Mouse (Mus musculus) embryonic fibroblast, embryonic 13.5 days (primary cell): Measurements from ENCODE around the gene Slc1a4. TPM values are rescaled to one million over a fixed set of nuclear protein-coding genes. Genes with fewer than 3 reads are reported as not detected.
A peak's percentile ranks its signal among the peaks of the same experiment; 100 is the strongest.

Experiments
- H3K27ac ChIP-seq: 2 replicates; pipeline ENCODE4 v1.5.1; 2012; ENCODE audit warnings: low read length, control low read depth, inconsistent platforms; ENCODE audit not compliant: insufficient read depth
- H3K4me1 ChIP-seq: 2 replicates; pipeline ENCODE4 v1.6.1; 2011; ENCODE audit warnings: low read length; ENCODE audit not compliant: control insufficient read depth, insufficient read depth
- H3K4me3 ChIP-seq: 2 replicates; pipeline ENCODE4 v1.5.1; 2011; ENCODE audit warnings: mild to moderate bottlenecking, control low read depth, low read length; ENCODE audit not compliant: insufficient read depth
- CTCF ChIP-seq: IDR thresholded peaks from 2 replicates; pipeline ENCODE4 v1.5.1; 2011; ENCODE audit warnings: mild to moderate bottlenecking, control low read depth, low read length, moderate library complexity, borderline replicate concordance; ENCODE audit not compliant: insufficient read depth
- POLR2A ChIP-seq: IDR thresholded peaks from 2 replicates; pipeline ENCODE4 v1.6.1; 2011; ENCODE audit warnings: low read depth, mild to moderate bottlenecking, control low read depth, low read length, moderate library complexity
- polyA plus RNA-seq: library from polyadenylated mRNA; stranded (reverse); fragments of >200 nt; gene quantifications from 2 replicates; pipeline ENCODE4 v1.2.4, GENCODE M21; 2011; ENCODE audit warnings: low read depth; ENCODE audit not compliant: missing spikeins, insufficient read length

The Slc1a4 gene
- polyA plus RNA-seq, 1 experiment = 61.5 TPM

DNA sequence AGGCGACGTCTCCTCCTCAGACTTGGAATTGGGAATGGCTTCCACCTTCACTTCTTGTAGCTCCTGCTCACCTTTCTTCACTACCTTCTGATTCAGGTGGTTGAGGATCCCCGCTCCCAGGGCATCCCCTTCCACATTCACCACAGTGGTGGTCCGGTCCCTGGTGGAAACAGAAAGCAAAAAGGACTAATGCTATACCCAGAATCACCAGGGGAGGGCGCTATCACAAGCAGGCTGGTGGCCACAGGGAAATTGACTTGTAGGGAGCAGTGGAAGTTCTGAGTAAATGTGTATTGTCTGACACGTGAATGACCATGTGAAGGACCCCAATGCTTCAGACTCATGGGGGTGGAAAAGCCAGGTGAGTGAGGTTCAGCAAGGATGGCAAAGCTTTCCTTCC is 28.2 kb downstream of the Slc1a4 start:
- H3K4me3 ChIP-seq = no peak overlapping the region
- H3K27ac ChIP-seq = no peak overlapping the region
- no peak for TF ChIP-seq POLR2A
- peak; percentile 33; the same call in 1 of the 2 replicates for TF ChIP-seq CTCF
- H3K4me1 ChIP-seq = no peaks in the 10 kb centered on the region

DNA sequence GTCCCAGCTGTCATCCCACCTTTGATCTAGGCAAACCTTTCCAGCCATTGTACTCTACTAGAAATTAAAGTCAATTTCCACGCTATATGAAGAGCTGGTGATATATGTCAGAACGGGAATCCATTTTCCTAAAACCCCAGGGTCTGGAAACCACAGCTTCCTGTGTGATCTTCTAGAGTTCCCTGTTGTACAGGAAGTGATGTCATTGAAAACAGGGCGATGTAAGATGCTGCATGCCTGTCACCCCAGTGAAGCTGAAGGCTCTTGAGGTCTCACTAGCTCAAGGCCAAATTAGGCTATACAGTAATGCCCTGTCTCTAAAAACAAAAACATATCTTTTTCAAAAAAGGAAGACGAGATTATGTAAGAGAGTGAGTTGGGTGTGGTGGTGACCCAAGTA is 31.2 kb downstream of the Slc1a4 start:
- H3K4me3 ChIP-seq = no peak overlapping the region
- no peak overlapping the region for H3K27ac ChIP-seq
- no peak for TF ChIP-seq CTCF
- no peak for TF ChIP-seq POLR2A
- no peaks in the 10 kb centered on the region for H3K4me1 ChIP-seq

DNA sequence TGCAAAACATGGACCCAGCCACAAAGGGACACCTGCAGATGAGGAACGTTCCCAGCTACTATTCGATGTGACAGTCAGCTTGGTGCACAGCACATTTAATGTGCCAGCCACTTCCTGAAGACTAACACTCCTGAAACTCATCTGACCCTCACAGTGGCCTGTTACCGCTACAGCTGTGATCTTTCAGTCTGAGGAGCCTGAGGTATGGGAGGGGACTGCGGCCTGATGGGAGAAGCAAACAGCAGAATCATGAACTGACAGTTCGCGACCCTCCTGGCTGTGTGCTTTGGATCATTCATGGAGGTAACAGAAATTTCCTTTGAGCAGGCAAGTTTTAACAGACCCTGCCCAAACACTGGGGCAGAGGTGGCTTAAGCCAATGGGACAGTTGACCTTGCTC is 31.7 kb downstream of the Slc1a4 start:
- Histone ChIP-seq H3K4me3 (no peak overlapping the region), H3K27ac (no peak overlapping the region), H3K4me1 (no peaks in the 10 kb centered on the region)
- TF ChIP-seq CTCF = no peak
- TF ChIP-seq POLR2A = no peak

DNA sequence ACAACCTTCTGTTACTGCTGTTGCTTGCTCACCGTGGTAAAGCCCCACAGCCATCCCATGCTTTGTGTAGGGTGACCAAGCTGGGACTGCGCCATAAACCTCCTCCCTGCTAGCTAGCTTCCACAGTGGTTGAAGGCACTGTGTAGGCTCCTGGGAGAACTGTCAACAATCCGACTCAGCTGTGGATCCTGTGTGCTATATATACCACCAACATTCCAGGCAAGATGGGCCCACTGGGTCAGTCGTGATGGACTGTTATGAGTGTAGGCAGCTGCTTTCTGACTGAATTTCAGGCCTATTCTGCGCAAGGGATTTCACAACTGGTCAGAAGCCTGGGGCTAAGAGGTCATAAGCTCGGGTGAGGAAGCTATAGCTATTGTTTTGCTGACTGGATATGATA is 32.6 kb downstream of the Slc1a4 start:
- no peaks in the 10 kb centered on the region for H3K4me1 ChIP-seq
- TF ChIP-seq CTCF (no peak), POLR2A (no peak)
- H3K4me3 ChIP-seq = no peak overlapping the region
- H3K27ac ChIP-seq = no peak overlapping the region

DNA sequence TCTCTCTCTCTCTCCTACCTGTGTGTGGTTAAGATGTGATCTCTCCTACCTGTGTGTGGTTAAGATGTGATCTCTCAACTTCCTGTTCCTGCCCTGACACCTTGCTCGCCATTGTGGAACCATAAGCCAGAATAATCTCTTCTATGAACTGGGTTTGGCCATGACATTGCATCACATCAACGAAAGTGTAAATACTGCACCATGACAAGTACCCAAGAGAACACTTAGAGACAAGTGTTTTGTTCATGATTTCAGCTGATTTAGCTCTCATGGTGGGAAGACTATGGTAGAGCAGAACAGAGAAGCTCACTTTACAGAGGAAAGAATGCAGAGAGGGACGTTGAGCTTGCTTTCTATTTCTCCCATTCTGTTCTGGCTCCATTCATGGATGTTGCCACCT is 48.0 kb downstream of the Slc1a4 start:
- no peak overlapping the region for H3K4me3 ChIP-seq

DNA sequence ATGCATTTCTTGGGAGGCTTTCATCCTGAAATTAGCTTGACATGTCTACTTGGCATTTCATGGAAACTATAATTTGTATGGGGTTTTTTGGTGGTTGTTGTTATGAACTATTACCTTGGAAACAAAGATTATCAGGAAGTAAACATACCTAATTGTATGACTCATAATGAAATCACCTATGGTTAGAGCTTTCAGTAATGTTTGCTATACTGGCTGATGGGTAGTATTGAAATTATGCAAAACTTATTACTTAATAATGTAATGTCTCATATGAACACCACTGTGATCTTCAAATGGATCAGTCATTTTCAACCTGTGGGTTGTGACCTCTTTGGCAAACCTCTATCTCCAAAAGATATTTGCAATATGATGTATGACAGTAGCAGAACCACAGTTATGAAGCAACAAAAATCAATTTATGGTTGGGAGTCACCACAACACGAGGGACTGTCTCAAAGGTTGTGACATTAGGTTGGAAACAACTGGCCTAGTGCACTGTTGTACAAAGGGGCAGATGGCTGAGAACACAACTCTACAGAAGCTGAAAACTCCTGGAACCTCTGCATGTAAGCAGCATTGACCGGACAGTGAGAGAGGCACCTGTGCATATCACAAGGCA is 49.8 kb downstream of the Slc1a4 start:
- TF ChIP-seq POLR2A = no peak
- TF ChIP-seq CTCF = no peak
- H3K27ac ChIP-seq = no peak overlapping the region
- no peak overlapping the region for H3K4me3 ChIP-seq
- no peaks in the 10 kb centered on the region for H3K4me1 ChIP-seq

More for the DNA sequence above, 48.0 kb downstream of the Slc1a4 start:
- Histone ChIP-seq H3K27ac (no peak overlapping the region), H3K4me1 (no peaks in the 10 kb centered on the region)
- TF ChIP-seq CTCF (no peak), POLR2A (no peak)

DNA sequence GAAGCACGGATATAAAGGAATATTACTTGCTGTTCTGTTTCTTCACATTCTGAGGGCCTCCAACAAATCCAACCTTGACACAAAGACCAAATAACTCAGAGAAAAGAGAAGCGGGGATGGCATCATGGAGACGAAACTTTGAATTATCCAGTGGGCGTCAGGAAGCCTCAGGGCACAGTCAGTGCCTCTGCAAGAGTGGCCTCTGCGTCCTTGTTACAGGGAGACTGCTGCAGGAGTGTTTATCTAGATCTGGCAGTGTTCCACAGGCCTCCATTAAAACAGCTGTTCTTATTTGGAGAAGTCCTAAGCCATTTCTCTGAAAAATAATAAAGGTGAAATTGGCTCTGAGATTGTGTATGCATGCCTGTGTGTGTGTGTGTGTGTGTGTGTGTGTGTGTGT is 51.5 kb downstream of the Slc1a4 start:
- Histone ChIP-seq H3K4me1 (no peaks in the 10 kb centered on the region), H3K27ac (no peak overlapping the region), H3K4me3 (no peak overlapping the region)
- TF ChIP-seq CTCF = no peak
- TF ChIP-seq POLR2A = no peak

DNA sequence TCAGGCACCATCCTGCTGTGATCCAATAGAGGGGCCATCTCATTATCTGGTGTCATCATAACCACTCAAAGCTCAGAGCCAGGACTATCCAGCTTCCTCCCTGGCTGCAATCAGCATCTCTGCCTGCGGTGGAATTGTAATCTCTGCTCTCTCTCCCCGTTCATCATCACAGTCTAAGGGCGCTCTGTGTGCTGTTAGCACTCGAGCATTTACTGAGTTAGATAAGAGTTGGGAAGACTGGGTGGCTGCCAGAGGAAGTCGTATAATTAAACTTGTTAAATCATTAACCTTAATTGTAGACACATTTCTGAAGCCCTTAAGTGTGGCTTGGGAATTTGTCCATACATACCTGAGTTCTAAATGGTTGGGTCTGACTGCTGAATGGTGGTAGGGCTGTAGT is 53.8 kb downstream of the Slc1a4 start:
- TF ChIP-seq POLR2A = no peak
- TF ChIP-seq CTCF = no peak
- Histone ChIP-seq H3K4me3 (no peak overlapping the region), H3K27ac (no peak overlapping the region), H3K4me1 (no peaks in the 10 kb centered on the region)

DNA sequence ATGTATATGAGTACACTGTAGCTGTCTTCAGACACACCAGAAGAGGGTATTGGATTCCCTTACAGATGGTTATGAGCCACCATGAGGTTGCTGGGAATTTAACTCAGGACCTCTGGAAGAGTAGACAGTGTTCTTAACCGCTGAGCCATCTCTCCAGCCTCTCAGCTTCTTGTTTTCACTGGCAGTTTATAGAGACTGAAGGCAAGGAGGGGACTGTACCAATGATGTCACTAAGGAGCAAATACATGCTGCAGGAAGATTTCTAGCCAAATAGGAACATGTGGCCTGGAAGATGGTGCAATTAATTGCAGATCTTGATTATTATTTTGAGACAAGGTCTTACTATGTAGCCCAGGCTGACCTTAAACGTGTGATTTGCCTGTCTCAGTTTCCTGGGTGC is 55.4 kb downstream of the Slc1a4 start:
- TF ChIP-seq CTCF = no peak
- TF ChIP-seq POLR2A = no peak
- Histone ChIP-seq H3K4me3 (no peak overlapping the region), H3K4me1 (no peaks in the 10 kb centered on the region), H3K27ac (no peak overlapping the region)

DNA sequence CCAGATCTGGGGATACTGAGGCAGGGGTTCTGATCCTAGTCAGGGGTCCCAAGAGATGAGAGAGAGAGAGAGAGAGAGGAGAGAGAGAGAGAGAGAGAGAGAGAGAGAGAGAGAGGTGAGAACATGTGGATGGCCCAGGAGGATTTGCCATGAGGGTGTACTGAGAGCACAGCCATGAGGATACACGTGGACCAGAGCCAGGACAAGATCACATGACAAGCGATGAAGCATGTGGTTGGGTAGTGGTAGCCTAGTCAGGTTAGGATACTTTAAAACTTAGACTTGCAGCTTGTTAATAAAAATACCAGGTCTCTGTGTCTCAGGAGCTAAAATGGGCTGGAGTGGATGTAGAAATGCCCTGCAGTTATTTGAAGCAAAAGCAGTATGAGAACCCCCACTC is 56.5 kb downstream of the Slc1a4 start:
- Histone ChIP-seq H3K4me1 (no peaks in the 10 kb centered on the region), H3K4me3 (no peak overlapping the region), H3K27ac (no peak overlapping the region)
- TF ChIP-seq POLR2A = no peak
- no peak for TF ChIP-seq CTCF
